Mouse (Mus musculus) liver, embryonic 14.5 days (tissue): ENCODE measurements around the gene Hist2h2ab. TPM values are rescaled to one million over a fixed set of nuclear protein-coding genes. Genes with fewer than 3 reads are reported as not detected.
"Not testable (repeated sequence)": the region's sequence is repeated elsewhere in the genome, so short reads cannot be mapped to it uniquely, and the experiment has no call there.

Experiments used
- ATAC-seq: fragments of 200-750 bp; cut with Nextera tagmentation; 2 replicates; pipeline ENCODE4 v1.8.0; 2017; ENCODE audit warnings: moderate number of reproducible peaks, mild to moderate bottlenecking, moderate library complexity; ENCODE audit not compliant: insufficient read depth
- DNase-seq, 3 experiments: peaks; one replicate each; pipeline ENCODE4 v3.0.0-alpha.2; 2012 to 2013; ENCODE audit warnings: low read depth in 3 of 3, low spot score in 3 of 3
- H3K27ac ChIP-seq: fragments of 300-500 bp; sonication (generic); 2 replicates; pipeline ENCODE4 v1.5.1; 2014; ENCODE audit warnings: moderate library complexity, mild to moderate bottlenecking, control low read depth, inconsistent platforms
- H3K27me3 ChIP-seq: fragments of 300-500 bp; sonication (generic); 2 replicates; pipeline ENCODE4 v1.6.1; 2014; ENCODE audit warnings: mild to moderate bottlenecking, low read length, moderate library complexity; ENCODE audit not compliant: control insufficient read depth, insufficient read depth
- H3K36me3 ChIP-seq: fragments of 300-500 bp; sonication (generic); replicated peaks from 2 replicates; pipeline ENCODE4 v1.6.1; 2014; ENCODE audit warnings: low read depth; ENCODE audit not compliant: control insufficient read depth, insufficient read depth
- H3K4me1 ChIP-seq, 2 experiments: fragments of 200-500 bp in 1 of 2; fragments of 300-500 bp in 1 of 2; sonication (generic) in 1 of 2; replicated peaks; 2 replicates each; pipeline ENCODE4 v1.6.1; 2012 to 2014; ENCODE audit warnings: antibody characterized with exemption in 1 of 2, inconsistent platforms in 1 of 2, low read length in 1 of 2; ENCODE audit not compliant: control insufficient read depth in 2 of 2, insufficient read depth in 2 of 2
- H3K4me2 ChIP-seq: fragments of 300-500 bp; sonication (generic); 2 replicates; pipeline ENCODE4 v1.6.1; 2014; ENCODE audit warnings: low read depth, mild to moderate bottlenecking, control low read depth, moderate library complexity
- H3K4me3 ChIP-seq, 2 experiments: fragments of 200-500 bp in 1 of 2; fragments of 300-500 bp in 1 of 2; sonication (generic) in 1 of 2; 2 replicates each; pipeline ENCODE4 v1.5.1; 2012 to 2014; ENCODE audit warnings: low read depth in 2 of 2, low read length in 2 of 2, mild to moderate bottlenecking in 2 of 2, control low read depth in 1 of 2, inconsistent platforms in 1 of 2, moderate library complexity in 1 of 2; ENCODE audit not compliant: insufficient read depth in 1 of 2
- H3K9ac ChIP-seq: fragments of 300-500 bp; sonication (generic); replicated peaks from 2 replicates; pipeline ENCODE4 v1.6.1; 2014; ENCODE audit warnings: mild to moderate bottlenecking, control low read depth, moderate library complexity
- H3K9me3 ChIP-seq: fragments of 300-500 bp; sonication (generic); 2 replicates; pipeline ENCODE4 v1.6.1; 2016; ENCODE audit warnings: low read length, mixed read lengths; ENCODE audit not compliant: control insufficient read depth
- CTCF ChIP-seq: IDR thresholded peaks from 2 replicates; pipeline ENCODE4 v1.5.1; 2016; ENCODE audit warnings: antibody characterized with exemption, low read depth, control low read depth
- EP300 ChIP-seq: IDR thresholded peaks from 2 replicates; pipeline ENCODE4 v1.6.1; 2016; ENCODE audit warnings: antibody characterized with exemption, low read depth
- WGBS: fragments of 180-500 bp; shearing (Covaris S2); extraction: QIAGEN DNeasy Blood & Tissue Kit; methylation state at CpG from one replicate; pipeline ENCODE4 v1.1.7; 2014; ENCODE audit not compliant: insufficient replicate concordance; 5-methylcytosine and 5-hydroxymethylcytosine counted together
- microRNA-seq: library from miRNA; unstranded; fragments of <30 nt; microRNA quantifications from one replicate; pipeline ENCODE4, GENCODE M21; 2016
- polyA plus RNA-seq, 2 experiments: library from polyadenylated mRNA; depleted of rRNA in 1 of 2; stranded (reverse) in 1 of 2; unstranded in 1 of 2; fragments of >200 nt; fragmentation: Nextera tagmentation in 1 of 2; extraction: Ambion mirVana in 1 of 2; gene quantifications; 2 replicates each; pipeline versions ENCODE4 v1.2.1 to v1.2.3; 2012 to 2014

Hist2h2ab gene
- polyA plus RNA-seq, 2 experiments, result 0.52 to 0.68 TPM

GRCm38 (mm10) chr3:96266132-96266710, 46.6 kb downstream of the Hist2h2ab start:
- Histone ChIP-seq H3K4me3 (no peak overlapping the region), H3K36me3 (no peaks in the 10 kb centered on the region), H3K4me2 (peak overlapping the region; percentile 31), H3K27me3 (no peaks in the 10 kb centered on the region), H3K9me3 (no peaks in the 10 kb centered on the region), H3K9ac (peak overlapping the region; percentile 49), H3K27ac (peak overlapping the region; percentile 97), H3K4me1 (peaks cover 36 to 44% of the 10 kb centered on the region in 2 experiments)
- ATAC-seq, result no peak
- TF ChIP-seq CTCF (no peak), EP300 (0 out of 2 replicates have a peak, but pooled peaks have one; percentile 32)
- WGBS, result 41% methylated on average over 8 of the region's 8 CpGs
- no peak for DNase-seq

GRCm38 (mm10) chr3:96267541-96267940, 47.9 kb downstream of the Hist2h2ab start:
- peaks cover 29 to 35% of the 10 kb centered on the region in 2 experiments for H3K4me1 ChIP-seq
- H3K9me3 ChIP-seq, result no peaks in the 10 kb centered on the region
- peak overlapping the region in 1 of 2 experiments; percentile 54; a peak in 2 of 4 replicates for H3K4me3 ChIP-seq
- peak overlapping the region; percentile 97 for H3K27ac ChIP-seq
- 59% methylated on average over 4 of the region's 4 CpGs for WGBS
- no peaks in the 10 kb centered on the region for H3K27me3 ChIP-seq
- no peak for ATAC-seq
- no peaks in the 10 kb centered on the region for H3K36me3 ChIP-seq
- no peak for DNase-seq
- TF ChIP-seq EP300 (no peak), CTCF (no peak)
- peak overlapping the region; percentile 80 for H3K4me2 ChIP-seq
- H3K9ac ChIP-seq, result peak overlapping the region; percentile 83

- TF ChIP-seq CTCF, result no peak
- TF ChIP-seq EP300, result peak; percentile 64
- 22% methylated on average over 29 of the region's 30 CpGs for WGBS
Observed at GRCm38 (mm10) chr3:96268051-96268775, 48.5 kb downstream of the Hist2h2ab start, which contains the start of gene Hist2h3b. TSS of gene Hist2h3b (plus strand) at chr3:96268654.

GRCm38 (mm10) chr3:96268776-96269378, 49.2 kb downstream of the Hist2h2ab start:
- H3K4me1 ChIP-seq, result peaks cover 32 to 38% of the 10 kb centered on the region in 2 experiments
- WGBS, result under 1% methylated on average over 10 of the region's 44 CpGs
- peak overlapping the region; percentile 82 for H3K4me2 ChIP-seq
- not testable (repeated sequence) for DNase-seq, H3K9me3 ChIP-seq, H3K27me3 ChIP-seq, H3K36me3 ChIP-seq
- TF ChIP-seq EP300, result peak; percentile 17; the same call in 1 of the 2 replicates
- peak; percentile 53 for ATAC-seq
- H3K4me3 ChIP-seq, result peak overlapping the region; percentile 63
- H3K9ac ChIP-seq, result peak overlapping the region; percentile 97
- peak overlapping the region; percentile 97 for H3K27ac ChIP-seq

More at GRCm38 (mm10) chr3:96268051-96268775, 48.5 kb downstream of the Hist2h2ab start, which contains the start of gene Hist2h3b:
- Histone ChIP-seq H3K27ac (peak within 1 kb of the TSS; percentile 97), H3K9ac (peak within 1 kb of the TSS; percentile 97), H3K4me1 (peaks cover 29 to 35% of the 10 kb centered on the region in 2 experiments), H3K27me3 (no peaks in the 10 kb centered on the region), H3K4me2 (peak within 1 kb of the TSS; percentile 82), H3K36me3 (no peaks in the 10 kb centered on the region), H3K9me3 (no peaks in the 10 kb centered on the region), H3K4me3 (peak within 1 kb of the TSS; percentile 63)
- ATAC-seq (peak; percentile 45), DNase-seq (peak; percentile 80 to 85 (median 82))

Small RNA genes lying within 50 kb of the gene (microRNA-seq; reads per million reads assigned to microRNA genes)
- gene Gm44492 (not detected), gene Gm47311 (not detected), gene Gm47313 (not detected)

Other genes with a start within 250 kb of the Hist2h2ab start
- gene Plekho1, start 223.9 kb upstream of the Hist2h2ab start, polyA plus RNA-seq (2012; rRNA removed), result 6.1 and 9.0 TPM in 2 replicates
- gene Plekho1, start 223.9 kb upstream of the Hist2h2ab start, polyA plus RNA-seq (2014; fragmentation: Nextera tagmentation; extraction: Ambion mirVana), result 3.6 and 5.4 TPM in 2 replicates
- 4.8 and 6.6 TPM in 2 replicates for gene Vps45, start 161.4 kb upstream of the Hist2h2ab start, polyA plus RNA-seq (2012; rRNA removed)
- 9.0 and 9.8 TPM in 2 replicates for gene Vps45, start 161.4 kb upstream of the Hist2h2ab start, polyA plus RNA-seq (2014; fragmentation: Nextera tagmentation; extraction: Ambion mirVana)
- gene Otud7b, start 115.3 kb upstream of the Hist2h2ab start, polyA plus RNA-seq (2012; rRNA removed), result 2.8 and 3.5 TPM in 2 replicates
- 5.2 and 8.4 TPM in 2 replicates for gene Otud7b, start 115.3 kb upstream of the Hist2h2ab start, polyA plus RNA-seq (2014; fragmentation: Nextera tagmentation; extraction: Ambion mirVana)
- gene Mtmr11, start 57.9 kb upstream of the Hist2h2ab start, polyA plus RNA-seq (2012; rRNA removed), result 2.7 and 2.8 TPM in 2 replicates
- 1.9 and 2.1 TPM in 2 replicates for gene Mtmr11, start 57.9 kb upstream of the Hist2h2ab start, polyA plus RNA-seq (2014; fragmentation: Nextera tagmentation; extraction: Ambion mirVana)
- 48.2 and 54.2 TPM in 2 replicates for gene Sf3b4, start 47.5 kb upstream of the Hist2h2ab start, polyA plus RNA-seq (2012; rRNA removed)
- 75.4 and 83.8 TPM in 2 replicates for gene Sf3b4, start 47.5 kb upstream of the Hist2h2ab start, polyA plus RNA-seq (2014; fragmentation: Nextera tagmentation; extraction: Ambion mirVana)
- 0.39 and 0.48 TPM in 2 replicates for gene Sv2a, start 38.7 kb upstream of the Hist2h2ab start, polyA plus RNA-seq (2012; rRNA removed)
- 0.10 and 0.39 TPM in 2 replicates for gene Sv2a, start 38.7 kb upstream of the Hist2h2ab start, polyA plus RNA-seq (2014; fragmentation: Nextera tagmentation; extraction: Ambion mirVana)
- 32.2 and 34.0 TPM in 2 replicates for gene Bola1, start 156 bp upstream of the Hist2h2ab start, polyA plus RNA-seq (2012; rRNA removed)
- gene Bola1, start 156 bp upstream of the Hist2h2ab start, polyA plus RNA-seq (2014; fragmentation: Nextera tagmentation; extraction: Ambion mirVana), result 49.4 and 49.7 TPM in 2 replicates
- gene Hist2h2ac, start 1.0 kb downstream of the Hist2h2ab start, polyA plus RNA-seq (2012; rRNA removed), result 18.5 and 20.7 TPM in 2 replicates
- gene Hist2h2ac, start 1.0 kb downstream of the Hist2h2ab start, polyA plus RNA-seq (2014; fragmentation: Nextera tagmentation; extraction: Ambion mirVana), result 14.0 and 18.2 TPM in 2 replicates
- gene Hist2h2be, start 1.3 kb downstream of the Hist2h2ab start, polyA plus RNA-seq (2012; rRNA removed), result 8.7 and 8.9 TPM in 2 replicates
- gene Hist2h2be, start 1.3 kb downstream of the Hist2h2ab start, polyA plus RNA-seq (2014; fragmentation: Nextera tagmentation; extraction: Ambion mirVana), result 6.4 and 9.1 TPM in 2 replicates
- gene Hist2h3c2, start 19.3 kb downstream of the Hist2h2ab start, polyA plus RNA-seq (2012; rRNA removed), result 91.6 and 122 TPM in 2 replicates
- 13.6 and 14.6 TPM in 2 replicates for gene Hist2h3c2, start 19.3 kb downstream of the Hist2h2ab start, polyA plus RNA-seq (2014; fragmentation: Nextera tagmentation; extraction: Ambion mirVana)
- gene Hist2h2aa2, start 20.4 kb downstream of the Hist2h2ab start, polyA plus RNA-seq (2012; rRNA removed), result 32.9 and 34.5 TPM in 2 replicates
- 34.2 and 39.0 TPM in 2 replicates for gene Hist2h2aa2, start 20.4 kb downstream of the Hist2h2ab start, polyA plus RNA-seq (2014; fragmentation: Nextera tagmentation; extraction: Ambion mirVana)
- 45.7 and 46.3 TPM in 2 replicates for gene Hist2h2aa1, start 25.6 kb downstream of the Hist2h2ab start, polyA plus RNA-seq (2012; rRNA removed)
- 32.0 TPM in 2 replicates for gene Hist2h2aa1, start 25.6 kb downstream of the Hist2h2ab start, polyA plus RNA-seq (2014; fragmentation: Nextera tagmentation; extraction: Ambion mirVana)
- 2.4 and 3.6 TPM in 2 replicates for gene Hist2h3c1, start 26.8 kb downstream of the Hist2h2ab start, polyA plus RNA-seq (2012; rRNA removed)
- gene Hist2h3c1, start 26.8 kb downstream of the Hist2h2ab start, polyA plus RNA-seq (2014; fragmentation: Nextera tagmentation; extraction: Ambion mirVana), result 2.6 and 5.7 TPM in 2 replicates
- gene Hist2h4, start 43.4 kb downstream of the Hist2h2ab start, polyA plus RNA-seq (2012; rRNA removed), result 12.2 and 16.3 TPM in 2 replicates
- gene Hist2h4, start 43.4 kb downstream of the Hist2h2ab start, polyA plus RNA-seq (2014; fragmentation: Nextera tagmentation; extraction: Ambion mirVana), result 15.1 TPM in 2 replicates
- 68.0 and 127 TPM in 2 replicates for gene Hist2h3b, start 48.8 kb downstream of the Hist2h2ab start, polyA plus RNA-seq (2012; rRNA removed)
- gene Hist2h3b, start 48.8 kb downstream of the Hist2h2ab start, polyA plus RNA-seq (2014; fragmentation: Nextera tagmentation; extraction: Ambion mirVana), result 91.2 and 100 TPM in 2 replicates
- gene Hist2h2bb, start 49.9 kb downstream of the Hist2h2ab start, polyA plus RNA-seq (2012; rRNA removed), result 9.5 and 16.9 TPM in 2 replicates
- gene Hist2h2bb, start 49.9 kb downstream of the Hist2h2ab start, polyA plus RNA-seq (2014; fragmentation: Nextera tagmentation; extraction: Ambion mirVana), result 23.3 and 24.5 TPM in 2 replicates
- gene Fcgr1, start 74.1 kb downstream of the Hist2h2ab start, polyA plus RNA-seq (2012; rRNA removed), result 2.8 and 3.3 TPM in 2 replicates
- gene Fcgr1, start 74.1 kb downstream of the Hist2h2ab start, polyA plus RNA-seq (2014; fragmentation: Nextera tagmentation; extraction: Ambion mirVana), result 4.8 and 5.6 TPM in 2 replicates
- gene BC107364, start 232.4 kb downstream of the Hist2h2ab start, polyA plus RNA-seq (2012; rRNA removed), result not detected in 2 replicates
- not detected in 2 replicates for gene BC107364, start 232.4 kb downstream of the Hist2h2ab start, polyA plus RNA-seq (2014; fragmentation: Nextera tagmentation; extraction: Ambion mirVana)